Mouse (Mus musculus) brain, embryonic 14.5 days (tissue): ENCODE measurements at regions not wholly inside any gene's neighbourhood (a gene's known extent, or its start where the extent isn't known, plus 50 kb on each side); places are given as distances from the start of the nearest gene placed in this dataset.

Source experiments
- CTCF ChIP-seq: fragments of 200-500 bp; IDR thresholded peaks from 2 replicates; pipeline ENCODE4 v1.5.1; 2012; ENCODE audit warnings: inconsistent platforms, mild to moderate bottlenecking, moderate library complexity, borderline replicate concordance; ENCODE audit not compliant: insufficient read depth, insufficient read length; ENCODE audit errors: extremely low read depth
- POLR2A ChIP-seq: fragments of 200-500 bp; IDR thresholded peaks from 2 replicates; pipeline ENCODE4 v1.6.1; 2012; ENCODE audit warnings: mild to moderate bottlenecking, inconsistent platforms, borderline replicate concordance; ENCODE audit not compliant: poor library complexity, insufficient read depth, insufficient read length, severe bottlenecking; ENCODE audit errors: extremely low read depth

DNA sequence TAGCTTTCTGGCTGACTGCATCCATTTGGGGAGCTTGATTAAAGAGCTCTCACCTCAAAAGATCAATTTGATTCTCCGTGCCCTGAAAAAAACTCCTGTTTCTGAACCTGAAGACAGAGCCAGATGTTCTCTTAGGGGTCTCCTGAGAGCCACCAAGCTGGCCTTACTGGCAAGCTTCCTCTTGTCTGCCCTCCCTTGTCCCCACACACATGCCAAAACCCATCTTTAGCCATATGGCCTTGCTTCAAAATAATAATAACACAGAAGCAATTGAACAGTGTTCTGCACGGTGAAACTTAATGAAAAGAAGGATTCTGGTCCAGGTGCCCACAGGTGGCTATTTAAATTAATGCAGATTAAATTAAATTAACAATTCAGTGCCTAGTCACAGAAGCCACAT, 107.1 kb upstream of the Ces5a start:
- TF ChIP-seq CTCF (no peak), POLR2A (no peak)
